Mouse (Mus musculus) kidney, adult 2 months (tissue): Measurements from ENCODE around the gene Ap5z1. TPM values are rescaled to one million over a fixed set of nuclear protein-coding genes. Genes with fewer than 3 reads are reported as not detected.

ENCODE experiments used
- DNase-seq: peaks from one replicate; pipeline ENCODE4 v3.0.0; 2021
- H3K27ac ChIP-seq: fragments of 200-500 bp; 2 replicates; pipeline ENCODE4 v1.5.1; 2012; ENCODE audit warnings: low read depth, low read length, control low read depth, inconsistent platforms; ENCODE audit not compliant: insufficient read depth
- H3K27me3 ChIP-seq: fragments of 200-500 bp; replicated peaks from 2 replicates; pipeline ENCODE4 v1.6.1; 2012; ENCODE audit warnings: mild to moderate bottlenecking, moderate library complexity, low read length, inconsistent platforms; ENCODE audit not compliant: control insufficient read depth, insufficient read depth
- H3K36me3 ChIP-seq: fragments of 200-500 bp; 2 replicates; pipeline ENCODE4 v1.6.1; 2012; ENCODE audit warnings: mild to moderate bottlenecking, moderate library complexity, low read length, inconsistent platforms; ENCODE audit not compliant: control insufficient read depth, insufficient read depth
- H3K4me1 ChIP-seq: fragments of 200-500 bp; 2 replicates; pipeline ENCODE4 v1.6.1; 2011; ENCODE audit warnings: low read length; ENCODE audit not compliant: control insufficient read depth, insufficient read depth
- H3K4me3 ChIP-seq: fragments of 200-500 bp; 2 replicates; pipeline ENCODE4 v1.5.1; 2011; ENCODE audit warnings: mild to moderate bottlenecking, low read depth, low read length, control low read depth; ENCODE audit not compliant: insufficient read depth
- CTCF ChIP-seq: fragments of 200-500 bp; conservative IDR thresholded peaks from 2 replicates; pipeline ENCODE4 v1.5.1; 2011; ENCODE audit warnings: low read depth, mild to moderate bottlenecking, control low read depth, low read length, moderate library complexity, mixed read lengths; ENCODE audit not compliant: insufficient read depth, insufficient read length
- POLR2A ChIP-seq: fragments of 200-500 bp; IDR thresholded peaks from one replicate; pipeline ENCODE4 v1.6.1; 2011; ENCODE audit warnings: low read depth, low read length, control low read depth
- WGBS: fragments of 180-500 bp; shearing (Covaris S2); methylation state at CpG from one replicate; pipeline ENCODE4 v1.1.7; 2018; 5-methylcytosine and 5-hydroxymethylcytosine counted together
- polyA plus RNA-seq: library from polyadenylated mRNA; depleted of rRNA; stranded (reverse); fragments of >200 nt; gene quantifications from 2 replicates; pipeline ENCODE4 v1.2.3, GENCODE M21; 2012; rRNA removed

Gene Ap5z1
- polyA plus RNA-seq, 1 experiment, result 37.4 TPM

- no peak overlapping the region for H3K27ac ChIP-seq
- DNase-seq, result no peak
- H3K36me3 ChIP-seq, result no peaks in the 10 kb centered on the region
- TF ChIP-seq POLR2A (no peak), CTCF (no peak)
- no peak overlapping the region for H3K4me3 ChIP-seq
- H3K27me3 ChIP-seq, result no peaks in the 10 kb centered on the region
- WGBS, result 73% methylated on average over 4 of the region's 4 CpGs
- H3K4me1 ChIP-seq, result no peaks in the 10 kb centered on the region
Observed at GRCm38 (mm10) chr5:142520360-142520759, 56.6 kb downstream of the Ap5z1 start.

DNA sequence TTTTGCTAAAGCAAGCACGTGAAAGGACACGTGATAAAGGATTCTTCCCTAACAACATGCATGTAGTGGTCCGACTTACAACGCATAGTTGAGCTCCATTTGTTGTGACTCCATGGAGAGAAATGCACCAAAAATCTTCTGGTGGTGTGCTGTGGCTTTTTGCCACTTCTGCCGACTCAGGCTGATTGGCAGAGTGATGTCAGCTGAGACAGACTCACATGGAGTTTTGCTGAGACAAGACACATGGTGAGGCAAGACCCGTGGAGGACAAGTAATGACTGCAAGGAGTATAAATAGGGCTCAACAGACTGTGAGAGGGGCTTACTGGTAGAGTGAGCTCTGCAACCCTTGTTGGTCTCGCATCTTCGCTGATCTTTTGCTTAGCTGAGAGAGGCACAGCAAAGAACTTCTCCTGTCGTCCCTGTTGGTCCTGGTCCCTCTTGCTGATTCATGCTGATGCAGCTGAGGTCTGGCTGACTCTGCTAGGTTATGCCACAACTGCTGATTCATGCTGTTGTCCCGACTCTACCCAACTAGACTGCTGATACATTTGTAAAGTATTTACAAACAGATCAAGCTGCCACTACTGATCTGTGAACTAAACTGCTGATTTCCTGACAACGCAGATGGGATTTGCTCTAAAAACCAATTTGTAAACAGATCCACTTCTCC, 57.6 kb downstream of the Ap5z1 start:
- no peaks in the 10 kb centered on the region for H3K27me3 ChIP-seq
- H3K4me1 ChIP-seq, result no peaks in the 10 kb centered on the region
- no peak for DNase-seq
- H3K27ac ChIP-seq, result no peak overlapping the region
- no peaks in the 10 kb centered on the region for H3K36me3 ChIP-seq
- TF ChIP-seq POLR2A (no peak), CTCF (no peak)
- WGBS, result 85% methylated on average over 11 of the region's 11 CpGs
- H3K4me3 ChIP-seq, result no peak overlapping the region

- WGBS, result 61% methylated on average over 8 of the region's 8 CpGs
- Histone ChIP-seq H3K27me3 (no peaks in the 10 kb centered on the region; the same call in 1 of the 2 replicates), H3K4me1 (no peaks in the 10 kb centered on the region), H3K4me3 (no peak overlapping the region), H3K36me3 (no peaks in the 10 kb centered on the region), H3K27ac (no peak overlapping the region)
- TF ChIP-seq CTCF (no peak), POLR2A (no peak)
- DNase-seq, result no peak
Observed at GRCm38 (mm10) chr5:142524711-142525464, 61.1 kb downstream of the Ap5z1 start.

Other genes starting within 250 kb of the Ap5z1 start
- 11.6 and 12.4 TPM in 2 replicates for gene Foxk1, start 62.4 kb upstream of the Ap5z1 start, polyA plus RNA-seq
- gene Papolb, start 66.1 kb downstream of the Ap5z1 start, polyA plus RNA-seq, result 0.03 TPM in 1 of 2 replicates, not detected in the other
- 0.67 and 0.88 TPM in 2 replicates for gene Radil, start 87.2 kb downstream of the Ap5z1 start, polyA plus RNA-seq
- gene Mmd2, start 144.9 kb downstream of the Ap5z1 start, polyA plus RNA-seq, result 1.5 and 1.8 TPM in 2 replicates
- 61.0 and 63.7 TPM in 2 replicates for gene Wipi2, start 163.8 kb downstream of the Ap5z1 start, polyA plus RNA-seq
- gene Slc29a4, start 228.6 kb downstream of the Ap5z1 start, polyA plus RNA-seq, result 0.92 and 1.1 TPM in 2 replicates